Mouse (Mus musculus) erythroblast, adult 5-6 weeks (primary cell): ENCODE measurements around the gene Pafah1b2. TPM values are rescaled to one million over a fixed set of nuclear protein-coding genes. Genes with fewer than 3 reads are reported as not detected.

ENCODE experiments used
- ATAC-seq: replicated peaks from 2 replicates; pipeline ENCODE4 v1.8.0; 2016; ENCODE audit warnings: moderate number of reproducible peaks, mild to moderate bottlenecking, moderate TSS enrichment, inconsistent platforms; ENCODE audit not compliant: poor library complexity, low FRiP score, severe bottlenecking
- total RNA-seq, 2 experiments: library from RNA; stranded (forward) in 1 of 2; stranded (reverse) in 1 of 2; fragments of 150-400 nt in 1 of 2; fragments of 200-764, 138-1000 nt in 1 of 2; gene quantifications; 2 replicates each; pipeline versions ENCODE4 v1.2.3 to v1.2.4; 2015 to 2017; ENCODE audit warnings: low replicate concordance in 2 of 2

The Pafah1b2 gene
- total RNA-seq, 2 experiments from 2014 or later = 14.2 to 35.8 TPM

GRCm38 (mm10) chr9:45945721-45946120, 66.8 kb downstream of the Pafah1b2 start:
- no peak for ATAC-seq

- ATAC-seq = no peak
Measured at GRCm38 (mm10) chr9:45944506-45945400, 67.7 kb downstream of the Pafah1b2 start.

GRCm38 (mm10) chr9:45943628-45944505, 68.6 kb downstream of the Pafah1b2 start:
- ATAC-seq = no peak

- ATAC-seq = no peak
Measured at GRCm38 (mm10) chr9:45942916-45943315, 69.6 kb downstream of the Pafah1b2 start.

GRCm38 (mm10) chr9:45942464-45942863, 70.0 kb downstream of the Pafah1b2 start:
- no peak for ATAC-seq

- ATAC-seq = no peak
Measured at GRCm38 (mm10) chr9:45941329-45941888, 71.1 kb downstream of the Pafah1b2 start.

- ATAC-seq = no peak
Measured at GRCm38 (mm10) chr9:45939794-45940193, 72.7 kb downstream of the Pafah1b2 start.

GRCm38 (mm10) chr9:45938952-45939637, 73.4 kb downstream of the Pafah1b2 start:
- no peak for ATAC-seq

GRCm38 (mm10) chr9:45938088-45938487, 74.4 kb downstream of the Pafah1b2 start:
- no peak for ATAC-seq

GRCm38 (mm10) chr9:45936883-45937282, 75.6 kb downstream of the Pafah1b2 start:
- ATAC-seq = peak; percentile 50

GRCm38 (mm10) chr9:45935628-45936210, 76.8 kb downstream of the Pafah1b2 start, which contains the start of gene Tagln:
Gene Tagln (minus strand): TSS chr9:45936058.
- ATAC-seq = no peak

- ATAC-seq = no peak
Measured at GRCm38 (mm10) chr9:45932571-45933415, 79.7 kb downstream of the Pafah1b2 start.

GRCm38 (mm10) chr9:45931958-45932357, 80.5 kb downstream of the Pafah1b2 start:
- ATAC-seq = no peak

- ATAC-seq = no peak
Measured at GRCm38 (mm10) chr9:45929285-45929684, 83.2 kb downstream of the Pafah1b2 start.

GRCm38 (mm10) chr9:45919895-45920294, 92.6 kb downstream of the Pafah1b2 start:
- no peak for ATAC-seq

- no peak for ATAC-seq
Measured at GRCm38 (mm10) chr9:45917041-45917934, 95.2 kb downstream of the Pafah1b2 start.

- no peak for ATAC-seq
Measured at GRCm38 (mm10) chr9:45915659-45916058, 96.8 kb downstream of the Pafah1b2 start.
